In the genomic region with DNA sequence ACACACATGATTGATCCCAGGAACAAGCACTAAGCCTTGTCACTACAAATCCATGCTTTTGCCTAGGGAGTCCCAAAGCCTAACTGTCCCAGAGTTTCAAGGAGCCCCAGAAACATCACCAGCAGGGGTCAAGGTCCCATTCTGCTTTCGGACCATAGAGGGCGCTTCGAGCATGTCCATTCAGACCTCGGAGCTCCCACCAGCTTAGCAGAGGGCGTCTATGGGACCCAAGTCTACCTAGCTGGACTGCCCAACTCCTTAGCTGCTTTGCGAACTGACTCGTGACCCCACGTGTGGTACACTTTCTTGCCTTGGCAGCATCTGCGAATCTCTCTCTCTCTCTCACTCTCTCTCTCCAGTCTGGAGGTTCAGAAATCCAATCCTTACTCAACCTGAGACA, we compare ENCODE assay signal across 9 mouse cellular contexts. TPM values are rescaled to one million over a fixed set of nuclear protein-coding genes. Genes with fewer than 3 reads are reported as not detected.
DNase-seq lines count a peak whose midpoint lies in the region; ATAC-seq and TF ChIP-seq lines count a peak whose summit lies in the region.
"Had no signal": no experiment of that assay in that cellular context is flagged by ENCODE, and none has a peak within 500 bp of the region (broad histone marks: within the 10 kb centered on the region; RNA-seq: fewer than 3 reads in every experiment).

No protein-coding gene starts in this region.

- peaks cover 2% of the 10 kb centered on the region; the same call in 1 of the 2 replicates for H3K27me3 ChIP-seq in cerebellum, adult 2 months (ENCODE audit: control insufficient read depth, insufficient read depth, low read length)
- H3K27me3 ChIP-seq in midbrain, embryonic 11.5 days (ENCODE audit: control insufficient read depth, insufficient read depth, low read length) = peaks cover 9% of the 10 kb centered on the region; the same call in 1 of the 2 replicates

- DNase-seq in cerebellum, adult 2 months = peak; percentile 16 to 20
- DNase-seq in cerebellum, adult 18-20 months = no peak
- peak; percentile 21 for DNase-seq in thymus, postnatal 4 days
- DNase-seq in thymus, postnatal 25 days = no peak
- DNase-seq in kidney, postnatal 10 days = peak; percentile 65
- DNase-seq in midbrain, embryonic 11.5 days (ENCODE audit: low spot score, missing footprints) = peak; percentile 96
- no peak for DNase-seq in right cerebral cortex, adult 18-20 months

- peak; percentile 34; the same call in 1 of the 2 replicates for TF ChIP-seq CTCF in cerebellum, adult 2 months (IDR thresholded peaks at IDR 0.05; ENCODE audit: borderline replicate concordance, insufficient read depth, low read depth, low read length)

- peak; percentile 43 for ATAC-seq in midbrain, embryonic 11.5 days (ENCODE audit: low FRiP score)
- ATAC-seq in cerebellum, adult (ENCODE audit: insufficient number of reproducible peaks, low FRiP score, low TSS enrichment) = no peak

- TF ChIP-seq POLR2A in cerebellum, adult 2 months (IDR thresholded peaks at IDR 0.05; ENCODE audit: borderline replicate concordance, insufficient read depth, low read length) = no peak

- H3K27ac ChIP-seq in cerebellum, adult 2 months (ENCODE audit: insufficient read depth, low read length) = no peak overlapping the region
- no peak overlapping the region for H3K27ac ChIP-seq in midbrain, embryonic 11.5 days (ENCODE audit: low read depth, low read length)

- peak overlapping the region; percentile 63 for H3K4me2 ChIP-seq in midbrain, embryonic 11.5 days

- no peaks in the 10 kb centered on the region; the same call in 1 of the 2 replicates for H3K4me1 ChIP-seq in cerebellum, adult 2 months (ENCODE audit: control insufficient read depth, insufficient read depth, low read length)
- H3K4me1 ChIP-seq in midbrain, embryonic 11.5 days (ENCODE audit: control insufficient read depth, insufficient read depth, low read length) = peaks cover 60% of the 10 kb centered on the region

- no peak overlapping the region for H3K4me3 ChIP-seq in cerebellum, adult 2 months (replicated peaks; ENCODE audit: insufficient read depth, low read depth, low read length)
- peak overlapping the region; percentile 95 for H3K4me3 ChIP-seq in midbrain, embryonic 11.5 days (ENCODE audit: low read depth, low read length)
- H3K4me3 ChIP-seq: erythroblast, embryonic 14.5 days had no signal

- H3K36me3 ChIP-seq in midbrain, embryonic 11.5 days (ENCODE audit: control insufficient read depth, insufficient read depth, low read length) = peaks cover 3% of the 10 kb centered on the region; the same call in 1 of the 2 replicates

- peak overlapping the region; percentile 98; the same call in 1 of the 2 replicates for H3K9ac ChIP-seq in midbrain, embryonic 11.5 days (ENCODE audit: low read length)

- WGBS in cerebellum, adult 2 months = 8% methylated on average over 9 of the region's 9 CpGs
- 6% methylated on average over 9 of the region's 9 CpGs for WGBS in midbrain, embryonic 11.5 days

- H3K9me3 ChIP-seq in midbrain, embryonic 11.5 days (ENCODE audit: control insufficient read depth, low read length) = no peaks in the 10 kb centered on the region

RNA-seq across cellular contexts. Expression of a gene that starts 7.0 kb away (rescaled TPM):
- polyA plus RNA-seq in cerebellum, adult 2 months (2012; rRNA removed) = 21.2 and 22.4 TPM in 2 replicates
- polyA plus RNA-seq in midbrain, embryonic 11.5 days (2014; fragmentation: Nextera tagmentation; extraction: Ambion mirVana) = 6.5 and 6.7 TPM in 2 replicates
- polyA plus RNA-seq: erythroblast, embryonic 14.5 days had no signal

Comparison
In these comparisons a context has a peak if more than half of its experiments do, and no peak if none do; other contexts are left out.
1. DNase-seq: peak in cerebellum, adult 2 months (2 of 2), thymus, postnatal 4 days (single experiment), kidney, postnatal 10 days (single experiment) and midbrain, embryonic 11.5 days (single experiment); none in cerebellum, adult 18-20 months (0 of 2), thymus, postnatal 25 days (single experiment) and right cerebral cortex, adult 18-20 months (single experiment).